Mouse (Mus musculus): ENCODE measurements around the gene Cpsf6.

Cpsf6 gene

DNA sequence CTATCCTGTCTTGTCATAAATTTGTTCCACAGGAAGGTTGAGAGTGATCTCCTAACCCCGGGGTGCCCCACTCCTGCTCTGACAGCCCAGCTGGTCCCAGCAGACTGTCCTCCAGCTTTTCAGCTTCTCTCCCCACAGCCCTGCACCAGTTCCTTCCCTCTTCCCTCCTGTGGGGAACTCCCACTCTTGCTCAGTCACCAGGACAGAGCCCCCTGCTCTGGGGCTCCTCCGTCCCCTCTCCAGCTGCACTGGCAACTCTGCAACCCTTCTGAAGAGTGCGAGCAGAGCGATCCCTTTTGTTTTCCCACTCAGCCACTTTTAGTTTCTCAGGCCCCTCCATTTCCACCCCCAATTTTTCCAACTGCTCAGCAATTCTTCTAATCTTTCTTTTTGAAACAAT lies 44.2 kb downstream of the Cpsf6 start:
- no peak for DNase-seq (ENCODE audit: low read depth, low spot score)

DNA sequence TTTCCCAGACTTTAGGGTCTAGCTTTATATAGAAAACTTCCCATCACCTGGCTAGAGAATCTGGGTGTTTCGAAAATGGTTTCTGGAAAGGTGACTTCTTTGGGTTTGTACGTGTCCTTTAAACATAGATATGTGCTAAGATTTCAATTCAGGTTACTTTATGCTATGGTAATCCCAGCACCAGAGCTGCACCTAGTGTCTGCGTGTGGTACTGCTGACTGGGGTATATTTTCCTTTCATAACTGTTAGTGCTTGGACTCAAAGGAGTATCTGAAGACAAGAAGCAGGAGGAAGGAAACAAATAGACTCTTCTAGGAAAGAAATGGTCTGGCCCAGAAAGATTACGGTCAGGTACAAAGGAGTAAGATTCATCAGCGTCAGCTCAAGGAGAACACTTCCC lies 49.3 kb downstream of the Cpsf6 start:
- DNase-seq (ENCODE audit: low read depth, low spot score): no peak

DNA sequence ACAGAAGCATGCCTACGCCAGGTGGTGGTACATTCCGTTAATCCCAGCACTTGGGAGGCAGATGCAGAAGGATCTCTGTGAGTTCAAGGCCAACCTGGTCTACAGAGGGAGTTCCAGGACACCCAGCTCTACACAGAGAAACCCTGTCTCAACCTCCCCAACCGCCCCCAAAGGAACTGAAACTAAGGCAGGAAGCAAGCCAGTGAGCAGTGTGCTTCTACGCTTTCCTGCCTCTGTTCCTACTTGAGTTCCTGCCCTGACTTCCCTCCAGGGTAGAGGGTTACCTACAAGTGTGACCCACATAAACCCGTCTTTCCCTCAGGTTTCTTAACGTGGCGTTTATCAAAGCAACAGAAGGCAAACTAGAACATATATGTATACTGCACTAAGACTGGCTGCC lies 56.0 kb downstream of the Cpsf6 start:
- no peak for DNase-seq (ENCODE audit: low read depth, low spot score)

DNA sequence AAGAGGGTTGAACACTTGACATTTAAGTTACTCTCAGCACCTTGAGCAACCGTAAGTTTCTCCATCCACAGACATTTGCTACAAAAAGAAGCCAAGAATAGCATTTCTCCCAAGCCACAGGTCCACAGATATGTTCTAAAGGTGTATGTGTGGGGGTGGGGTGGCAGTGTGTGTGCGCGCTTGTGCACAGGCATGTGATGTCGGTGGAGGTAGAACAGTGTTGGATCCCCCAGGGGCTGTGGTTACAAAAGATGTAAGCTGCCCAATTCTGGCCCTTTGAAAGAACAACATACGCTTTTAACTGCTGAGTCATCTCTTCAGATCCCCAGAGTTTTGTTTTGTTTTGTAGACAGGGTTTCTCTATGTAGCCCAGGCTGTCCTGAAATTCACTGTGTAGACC lies 57.2 kb downstream of the Cpsf6 start:
- DNase-seq (ENCODE audit: low read depth, low spot score): no peak

DNA sequence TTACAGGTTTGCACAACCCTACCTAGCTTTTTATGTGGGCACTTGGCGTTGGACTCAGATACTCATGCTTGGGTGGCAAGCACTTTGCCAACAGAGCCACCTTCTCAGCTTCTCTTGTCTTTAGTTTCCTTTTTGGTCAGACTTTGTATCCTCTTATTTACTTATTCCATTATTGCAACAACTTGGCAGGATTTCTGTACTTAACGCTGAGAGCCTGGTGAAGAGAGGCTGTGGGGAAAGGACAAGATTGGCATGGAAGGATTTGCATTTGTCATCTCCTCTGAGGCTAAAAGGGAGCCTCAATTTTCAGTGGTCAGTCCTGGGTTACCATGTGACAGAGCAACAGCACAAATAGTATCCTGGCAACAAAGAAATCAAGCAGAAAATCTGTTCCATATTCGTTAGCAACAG lies 59.2 kb downstream of the Cpsf6 start:
- DNase-seq (ENCODE audit: low read depth, low spot score): no peak

DNA sequence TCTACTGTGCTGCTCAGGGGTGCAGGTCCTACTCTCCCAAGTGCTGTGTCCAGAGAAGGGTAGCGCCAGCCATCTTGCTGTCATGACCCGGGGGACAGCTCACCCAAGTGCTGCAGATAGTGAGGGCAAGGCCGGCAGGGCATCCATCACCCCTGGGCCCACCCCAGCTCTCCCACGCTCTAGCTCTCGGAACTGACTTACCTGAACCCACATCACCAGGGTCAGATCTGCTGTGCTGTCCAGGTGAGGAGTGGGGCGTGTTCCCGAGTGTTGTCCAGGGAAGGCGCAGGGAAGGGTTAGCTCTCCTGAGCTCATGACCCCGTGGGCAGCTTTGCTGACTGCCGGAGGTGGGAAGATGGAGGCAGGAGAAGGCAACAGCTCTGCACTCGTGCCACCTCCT lies 63.4 kb downstream of the Cpsf6 start:
- DNase-seq (ENCODE audit: low read depth, low spot score): no peak

DNA sequence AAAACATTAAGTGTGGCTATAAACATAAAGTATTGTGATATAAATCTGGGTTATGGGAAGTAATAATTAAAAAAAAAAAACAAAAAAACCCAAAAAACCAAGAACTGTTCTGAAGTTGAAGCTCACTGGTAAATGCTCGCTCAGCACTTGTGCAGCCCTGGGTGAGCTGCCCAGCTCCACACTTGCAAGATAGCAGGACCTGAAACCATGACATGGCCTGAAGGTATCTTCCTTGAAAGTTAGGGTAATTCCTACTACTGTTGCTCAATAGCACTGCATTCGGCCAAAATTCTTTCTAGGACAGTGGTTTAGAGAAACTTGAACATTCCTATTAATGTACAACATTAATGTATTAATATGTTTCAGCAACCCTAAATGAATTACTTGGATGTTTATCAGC lies 66.7 kb downstream of the Cpsf6 start:
- no peak for DNase-seq (ENCODE audit: low read depth, low spot score)

DNA sequence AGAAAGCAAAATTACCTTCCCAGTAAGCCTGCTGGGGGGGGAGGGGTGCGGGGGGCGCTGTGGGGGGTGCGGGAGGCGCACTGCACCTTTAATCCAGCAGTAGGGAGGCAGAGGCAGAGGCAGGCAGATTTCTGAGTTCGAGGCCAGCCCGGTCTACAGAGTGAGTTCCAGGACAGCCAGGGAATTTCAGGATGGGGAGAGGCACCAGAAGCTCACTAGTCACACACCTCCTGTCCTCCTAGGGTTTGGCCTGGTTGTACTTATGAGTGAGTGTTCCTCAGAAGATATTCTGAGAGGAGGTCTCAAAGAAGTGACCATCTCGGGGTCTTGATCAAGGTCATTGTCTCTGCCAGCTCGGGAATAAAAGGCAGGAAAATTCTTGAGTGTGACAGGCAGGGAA lies 67.6 kb downstream of the Cpsf6 start:
- DNase-seq (ENCODE audit: low read depth, low spot score): no peak

DNA sequence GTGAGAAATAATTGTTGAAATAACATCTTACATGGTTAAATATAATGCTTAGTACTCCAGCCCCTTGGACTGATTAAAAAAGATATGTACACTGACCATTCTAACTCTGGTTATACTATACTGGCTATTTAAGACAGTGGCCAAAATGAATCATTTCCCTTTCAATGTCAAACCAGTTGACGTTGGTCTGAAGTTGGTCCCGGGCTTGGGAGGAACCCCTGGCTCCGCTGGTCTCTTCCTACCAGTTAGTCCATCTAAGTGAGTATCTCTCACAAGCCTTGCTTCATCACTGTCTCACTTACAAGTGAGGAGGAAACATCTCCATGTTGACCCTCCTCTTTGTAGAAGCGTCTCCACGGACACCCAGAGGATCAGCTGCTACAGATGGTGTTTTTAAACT lies 75.4 kb downstream of the Cpsf6 start:
- DNase-seq (ENCODE audit: low read depth, low spot score): no peak

DNA sequence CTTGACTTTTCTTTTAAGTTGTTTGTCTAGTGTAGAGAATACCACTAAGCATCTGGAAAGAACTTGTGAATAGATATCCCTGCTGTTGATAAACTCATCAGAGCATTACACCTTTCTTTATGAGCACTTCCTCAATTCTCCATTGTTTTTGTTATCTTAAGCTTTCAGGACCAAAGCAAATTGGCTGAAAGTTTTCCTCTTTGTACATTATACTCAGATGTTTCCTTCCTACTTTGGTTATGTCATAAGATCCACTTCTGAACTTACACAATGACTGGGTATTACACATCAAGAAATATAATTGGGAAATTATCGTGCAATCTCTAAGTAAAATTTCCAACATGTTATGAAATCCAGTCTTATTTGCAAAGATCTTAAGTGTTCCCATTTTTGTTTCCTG lies 78.1 kb downstream of the Cpsf6 start:
- no peak for DNase-seq (ENCODE audit: low read depth, low spot score)

DNA sequence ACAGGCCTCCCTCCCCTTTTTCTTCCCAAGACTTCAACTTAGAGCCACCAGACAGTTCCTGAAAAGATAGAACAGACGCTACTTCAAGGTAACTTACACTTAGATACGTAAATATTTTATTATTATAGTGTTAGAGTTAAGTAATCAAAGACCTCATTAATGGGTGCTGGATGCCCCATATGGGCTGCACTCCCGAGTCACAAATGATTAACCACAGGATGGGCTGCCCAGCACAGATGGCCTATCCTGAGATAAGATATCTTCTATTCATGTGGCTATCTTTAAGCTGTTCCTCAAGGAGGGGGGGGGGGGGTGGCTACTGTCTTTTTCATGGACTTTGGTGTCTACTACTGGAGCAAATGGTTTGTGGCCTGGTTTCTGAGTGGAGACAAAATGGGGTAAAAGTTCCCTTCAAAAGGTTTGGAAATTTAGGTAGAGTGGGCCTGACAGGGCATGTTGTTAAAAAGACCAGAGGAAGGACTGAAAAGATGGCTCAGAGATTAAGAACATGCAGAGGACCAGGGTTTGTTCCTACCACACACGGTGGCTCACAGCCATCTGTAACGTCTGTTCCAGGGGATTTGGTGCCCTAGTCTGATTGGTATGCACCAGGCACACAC lies 79.8 kb downstream of the Cpsf6 start:
- no peak for DNase-seq (ENCODE audit: low read depth, low spot score)

DNA sequence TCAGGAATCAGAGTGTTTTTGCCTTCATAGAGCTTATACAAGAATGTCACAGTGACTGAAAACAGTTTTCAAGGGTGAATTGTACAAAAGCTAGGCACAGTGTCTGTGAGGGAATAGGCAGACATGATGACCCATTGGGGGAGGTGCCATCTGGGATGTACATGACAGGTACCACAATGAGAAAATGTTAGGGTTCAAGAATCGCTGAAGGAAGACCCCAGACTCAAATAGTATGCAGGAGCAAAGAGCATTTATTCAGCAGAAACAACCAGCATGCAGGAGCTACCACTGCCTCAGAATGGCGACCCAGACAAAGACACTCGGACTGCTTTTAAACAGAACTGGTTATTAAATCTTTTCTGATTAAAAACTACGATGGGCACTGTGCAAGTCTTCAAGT lies 80.7 kb downstream of the Cpsf6 start:
- no peak for DNase-seq (ENCODE audit: low read depth, low spot score)

DNA sequence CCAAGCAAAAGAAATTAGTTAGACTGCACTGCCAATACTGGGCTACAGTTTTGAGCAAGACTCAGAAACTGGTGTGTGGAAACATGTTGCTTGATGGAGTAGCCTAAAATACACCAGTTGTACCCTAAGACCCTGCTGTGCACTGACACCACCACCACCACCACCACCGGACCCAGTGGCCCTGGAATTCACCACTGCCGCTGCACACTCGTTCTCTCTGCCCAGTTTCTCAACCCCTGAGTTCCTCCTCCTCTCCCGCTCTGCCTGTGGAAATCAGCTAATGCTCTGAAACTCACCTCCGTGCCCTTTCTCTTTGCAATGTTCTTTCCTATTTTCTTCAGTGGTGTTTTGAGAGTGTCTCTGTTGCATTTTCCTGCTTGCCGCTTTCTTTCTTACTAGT lies 81.5 kb downstream of the Cpsf6 start:
- DNase-seq (ENCODE audit: low read depth, low spot score): no peak

All from brain, embryonic 18.5 days (tissue).